Mouse (Mus musculus) testis, adult 2 months (tissue): ENCODE measurements around the gene Amdhd1.

ENCODE experiments used
- CTCF ChIP-seq: fragments of 200-500 bp; IDR thresholded peaks from 2 replicates; pipeline ENCODE4 v1.5.1; 2012; ENCODE audit warnings: low read depth, mild to moderate bottlenecking, inconsistent platforms, low read length, moderate library complexity; ENCODE audit not compliant: control insufficient read depth, insufficient read depth, insufficient replicate concordance
- POLR2A ChIP-seq: fragments of 200-500 bp; IDR thresholded peaks from 2 replicates; pipeline ENCODE4 v1.6.1; 2012; ENCODE audit warnings: low read depth, mild to moderate bottlenecking, inconsistent platforms, low read length, moderate library complexity; ENCODE audit not compliant: control insufficient read depth

DNA sequence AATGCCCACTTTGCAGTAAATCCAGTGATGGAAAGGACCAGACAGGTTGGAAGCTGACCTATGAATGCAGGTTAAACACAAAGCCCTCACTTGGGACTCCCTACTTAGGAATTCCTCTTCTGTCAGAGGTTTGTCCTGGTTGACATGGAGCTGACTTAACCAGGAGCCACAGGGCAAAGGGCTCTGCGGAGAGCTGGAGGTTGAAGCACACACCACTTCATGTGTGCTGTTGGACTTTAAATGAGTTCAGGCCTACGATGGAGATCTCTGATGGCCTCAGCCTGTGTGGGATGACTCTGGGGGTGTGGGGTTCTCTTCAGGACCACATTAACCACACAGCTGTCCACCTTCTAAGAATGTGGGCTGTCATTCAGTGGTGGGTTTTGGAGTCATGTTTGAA, 1.5 kb downstream of the Amdhd1 start:
- TF ChIP-seq POLR2A = no peak
- no peak for TF ChIP-seq CTCF
